Mouse (Mus musculus): ENCODE measurements around the gene Avpi1. TPM values are rescaled to one million over a fixed set of nuclear protein-coding genes. Genes with fewer than 3 reads are reported as not detected.

The Avpi1 gene
- total RNA-seq, 4 experiments from 2014 or later, result 28.3 to 30.5 (median 29.8) TPM

DNA sequence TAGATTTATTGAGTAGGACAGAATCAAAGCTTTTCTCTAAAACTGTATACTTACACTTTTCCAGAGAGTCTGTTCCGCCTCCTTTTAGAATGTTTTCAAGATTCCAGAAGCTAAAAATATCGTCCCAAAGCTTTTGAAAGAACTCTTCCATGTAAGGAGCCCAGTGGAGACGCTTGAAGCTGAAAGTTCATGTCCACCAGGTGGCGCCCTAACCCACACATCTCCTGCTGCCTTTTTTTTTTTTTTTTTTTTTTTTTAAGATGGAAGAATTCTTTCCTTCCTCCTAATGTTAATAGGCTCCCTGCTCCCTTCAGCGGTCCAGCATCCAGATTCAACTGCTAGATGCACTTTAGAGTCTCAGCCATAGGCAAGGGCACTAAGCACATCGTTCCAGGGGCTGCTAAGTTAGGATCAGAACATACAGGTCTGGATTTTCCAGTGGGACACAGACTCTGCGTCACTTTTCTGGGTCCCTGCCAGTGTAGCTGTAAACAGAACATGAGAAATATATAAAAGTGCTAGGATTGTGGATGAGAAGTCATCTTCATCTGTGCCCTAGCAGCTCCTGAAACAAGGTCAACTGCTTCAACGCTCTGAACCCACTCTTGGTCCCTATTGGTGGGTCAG, 15.8 kb upstream of the Avpi1 start:
- DNase-seq (ENCODE audit: low spot score in 2 of 2), result peak; percentile 60 to 78

DNA sequence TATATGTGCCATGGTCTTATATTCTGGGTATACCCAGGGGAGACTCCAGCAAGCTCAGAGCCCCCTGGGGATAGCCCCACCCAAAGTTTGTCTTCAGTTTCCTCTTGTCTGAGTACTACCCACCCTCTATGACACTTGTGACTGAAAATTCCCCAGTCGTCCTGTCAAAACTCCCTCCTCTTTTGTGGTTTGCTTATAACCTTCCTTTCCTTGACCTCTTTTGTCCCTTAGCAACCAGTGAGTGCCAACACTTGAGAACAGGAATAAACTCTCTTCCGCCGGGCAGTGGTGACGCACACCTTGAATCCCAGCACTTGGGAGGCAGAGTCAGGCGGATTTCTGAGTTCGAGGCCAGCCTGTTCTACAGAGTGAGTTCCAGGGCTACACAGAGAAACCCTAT, 15.2 kb upstream of the Avpi1 start:
- no peak for DNase-seq (ENCODE audit: low spot score in 2 of 2)

DNA sequence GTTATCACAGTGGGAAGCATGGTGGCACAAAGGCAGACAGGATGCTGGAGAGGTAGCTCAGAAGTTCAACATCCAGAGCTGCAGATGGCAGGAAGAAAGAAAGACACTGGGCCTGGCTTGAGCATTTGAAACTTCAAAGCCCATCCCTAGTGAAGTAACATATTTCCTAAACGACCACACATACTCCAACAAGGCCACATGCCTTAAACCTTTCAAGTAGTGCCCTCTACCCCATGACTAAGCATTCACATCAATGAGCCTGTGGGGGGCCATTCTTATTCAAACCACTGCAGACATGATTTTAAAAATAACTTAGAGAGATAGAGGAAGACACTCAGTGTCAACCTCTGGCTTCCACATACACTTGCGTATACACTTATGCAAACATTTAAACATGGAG, 13.9 kb upstream of the Avpi1 start:
- no peak for DNase-seq (ENCODE audit: low spot score in 2 of 2)

DNA sequence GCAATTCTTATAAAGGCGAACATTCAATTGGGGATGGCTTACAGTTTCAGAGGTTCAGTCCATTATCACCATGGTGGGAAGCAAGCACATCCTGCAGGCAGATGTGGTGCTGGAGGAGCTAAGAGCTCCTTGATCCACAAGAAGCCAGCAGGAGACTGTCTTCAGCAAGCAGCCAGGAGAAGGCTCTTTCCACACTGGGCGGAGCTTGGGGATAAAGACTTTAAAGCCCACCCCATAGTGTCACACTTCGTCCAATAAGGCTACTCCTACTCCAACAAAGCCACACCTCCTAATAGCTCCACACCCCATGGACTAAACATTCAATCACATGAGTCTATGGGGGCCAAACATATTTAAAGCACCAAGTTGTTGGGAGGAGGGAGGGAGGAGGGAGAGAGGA, 13.1 kb upstream of the Avpi1 start:
- no peak for DNase-seq (ENCODE audit: low spot score in 2 of 2)

DNA sequence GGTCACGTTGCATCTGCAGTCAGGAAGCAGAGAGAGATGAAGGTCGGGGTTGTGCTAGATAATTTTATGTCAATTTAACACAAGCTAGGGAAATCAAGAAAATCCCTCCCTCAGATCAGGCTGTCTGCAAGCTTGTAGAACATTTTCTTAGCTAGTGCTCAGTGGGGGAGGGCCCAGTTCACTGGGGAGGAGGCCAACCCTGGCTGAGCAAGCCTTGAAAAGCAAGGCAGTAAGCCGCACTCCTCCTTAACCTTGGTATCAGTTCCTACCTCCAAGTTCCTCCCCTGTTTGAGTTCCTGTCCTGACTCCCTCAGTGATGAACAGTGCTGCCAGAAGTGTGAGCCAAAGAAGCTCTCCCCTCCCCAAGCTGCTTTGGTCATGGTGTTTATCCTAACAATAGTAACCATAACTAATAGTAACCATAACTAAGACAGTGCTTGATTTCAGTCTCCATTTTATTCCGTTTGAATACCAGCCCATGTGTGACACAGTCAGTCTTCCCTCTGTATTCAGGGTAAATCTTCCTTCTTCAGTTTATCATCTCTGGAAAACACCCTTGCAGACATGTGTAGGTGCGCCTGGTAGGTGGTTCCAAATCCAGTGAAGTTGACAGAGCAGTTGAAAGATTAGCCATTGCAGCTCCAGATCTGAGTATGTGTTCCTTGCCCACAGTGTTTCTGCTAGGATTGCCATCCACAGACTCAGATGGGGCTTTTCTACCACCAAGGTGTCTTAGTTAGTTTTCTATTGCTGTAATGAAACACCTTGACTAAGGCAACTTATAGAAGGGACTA, 11.1 kb upstream of the Avpi1 start:
- DNase-seq (ENCODE audit: low spot score in 2 of 2), result no peak

DNA sequence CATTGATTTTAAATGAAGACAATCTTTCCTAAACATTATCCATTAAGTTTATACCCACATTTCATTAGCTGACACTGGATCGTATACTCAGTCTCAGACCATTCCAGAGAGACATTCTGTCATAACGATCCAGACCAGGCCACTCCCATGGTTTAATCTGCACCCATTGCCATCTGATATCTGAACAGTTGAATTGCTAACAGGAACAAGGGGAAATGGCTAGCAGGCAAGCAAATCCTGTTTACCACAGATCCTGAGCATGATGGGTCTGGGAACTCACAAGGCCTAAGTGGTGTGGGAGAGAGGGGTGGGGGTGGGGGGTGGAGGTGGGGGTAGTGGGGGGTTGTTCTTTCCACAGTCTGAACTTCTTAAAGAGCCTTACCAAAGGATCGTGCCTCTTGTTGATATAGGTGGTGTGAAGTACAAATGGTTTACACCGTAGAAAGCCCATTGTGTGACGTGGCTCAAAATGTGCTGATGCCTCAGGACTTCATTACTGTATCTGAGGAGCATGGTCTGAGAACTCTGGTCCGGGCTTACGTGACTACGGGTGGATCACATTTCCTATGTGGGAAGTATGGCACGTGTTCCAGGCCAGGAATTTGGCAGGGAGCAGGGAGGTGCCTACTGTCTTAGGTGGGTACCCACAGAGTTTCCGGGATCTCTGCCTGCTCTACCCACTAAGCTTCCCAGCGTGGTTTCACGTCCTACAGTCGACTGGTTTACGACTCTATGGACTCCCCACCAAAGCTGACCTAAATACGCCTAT, 9.8 kb upstream of the Avpi1 start:
- DNase-seq (ENCODE audit: low spot score in 2 of 2), result no peak

DNA sequence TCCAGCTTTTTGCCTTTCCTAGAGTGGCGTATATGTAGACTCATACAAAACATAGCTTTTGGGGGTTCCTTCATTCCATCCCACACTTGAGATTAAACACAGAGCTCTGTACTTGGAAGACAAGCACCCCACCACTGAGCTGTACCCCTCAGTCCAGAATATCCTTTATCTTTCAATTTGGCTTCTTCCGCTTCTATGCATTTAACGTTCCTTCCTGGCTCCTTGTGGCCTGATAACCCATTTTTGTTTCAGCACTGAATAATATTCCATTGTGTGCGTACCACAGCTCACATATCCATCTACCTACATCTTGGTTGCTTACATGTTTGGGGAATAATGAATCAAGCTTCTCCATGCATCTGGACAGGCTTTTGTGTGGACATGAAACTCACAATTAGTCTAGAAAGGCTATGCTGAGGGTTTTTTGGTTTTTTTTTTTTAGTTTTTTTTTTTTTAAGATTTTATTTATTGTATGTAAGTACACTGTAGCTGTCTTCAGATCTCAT, 8.4 kb upstream of the Avpi1 start:
- no peak for DNase-seq (ENCODE audit: low spot score in 2 of 2)

DNA sequence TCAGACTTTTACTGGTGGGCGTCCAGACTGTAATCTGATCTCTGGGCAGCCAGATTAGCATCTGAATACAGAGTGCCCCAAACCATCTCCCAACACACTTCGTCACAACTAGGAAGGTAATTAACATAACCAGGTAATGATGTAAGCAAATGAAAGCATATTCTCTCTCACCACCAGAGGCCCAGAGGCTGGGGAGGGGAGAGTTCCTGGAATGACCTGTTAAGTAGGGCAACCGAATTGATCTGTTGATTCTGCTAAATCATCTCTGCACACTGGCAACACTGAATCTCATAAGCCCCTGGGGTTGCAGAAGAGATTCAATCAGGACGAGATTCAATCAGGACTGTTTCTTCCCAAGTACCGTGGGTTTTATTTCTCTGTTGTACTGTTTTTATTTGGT, 7.3 kb upstream of the Avpi1 start:
- no peak for DNase-seq (ENCODE audit: low spot score in 2 of 2)

DNA sequence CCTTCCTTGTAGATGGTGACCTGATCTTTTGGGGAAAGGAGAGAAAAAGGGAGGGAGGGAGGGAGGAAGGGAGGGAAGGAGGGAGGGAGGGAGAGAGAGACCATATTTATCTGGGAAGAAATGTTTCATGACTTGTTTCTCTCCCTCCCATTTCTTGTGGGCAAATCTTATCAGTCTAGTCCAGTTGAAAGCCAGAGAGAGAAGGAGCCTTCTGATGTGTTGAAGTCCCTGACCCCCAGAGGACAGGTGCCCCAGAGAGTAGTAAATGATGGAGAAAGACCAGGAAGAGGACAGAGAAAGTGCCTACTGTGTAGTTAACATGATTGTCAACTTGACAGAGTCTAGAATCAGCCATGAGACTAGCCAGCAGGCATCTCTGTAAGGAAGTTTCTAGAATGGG, 6.2 kb upstream of the Avpi1 start:
- no peak for DNase-seq (ENCODE audit: low spot score in 2 of 2)

DNA sequence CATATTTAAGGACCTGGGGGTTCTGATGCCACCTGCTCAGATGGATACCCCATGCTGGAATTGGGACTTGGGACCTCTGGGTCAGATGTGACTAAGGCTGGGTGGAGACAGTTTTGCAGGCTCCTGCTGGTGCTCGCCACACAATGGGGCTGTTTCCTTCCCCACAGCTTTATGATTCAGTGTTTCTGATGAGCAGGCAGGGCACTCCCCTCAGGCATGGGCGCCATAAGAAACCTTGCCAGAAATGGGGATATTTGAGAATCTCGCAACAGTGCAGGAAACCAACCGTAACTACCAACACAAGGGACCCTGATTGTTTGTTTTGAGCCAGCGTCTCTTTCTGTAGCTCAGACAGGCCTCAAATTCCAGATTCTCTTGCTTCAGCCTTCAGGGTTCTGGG, 2.2 kb upstream of the Avpi1 start:
- no peak for DNase-seq (ENCODE audit: low spot score in 2 of 2)

DNA sequence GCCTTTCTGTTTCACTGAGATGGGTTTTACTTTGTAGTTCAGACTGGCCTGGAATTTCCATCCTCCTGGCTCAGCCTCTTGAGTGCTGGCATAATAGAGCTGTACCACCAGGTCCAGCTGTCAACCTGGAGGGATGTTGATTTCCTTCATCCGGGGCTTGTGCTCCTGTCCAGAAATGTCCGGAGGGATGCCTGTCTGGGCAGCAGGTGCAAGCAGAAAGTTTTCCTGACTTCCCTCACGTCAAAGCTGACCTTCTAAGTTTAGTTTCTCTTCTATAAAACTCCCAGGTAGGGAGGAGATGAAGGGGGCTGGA, 1.4 kb upstream of the Avpi1 start:
- DNase-seq (ENCODE audit: low spot score in 2 of 2), result no peak

DNA sequence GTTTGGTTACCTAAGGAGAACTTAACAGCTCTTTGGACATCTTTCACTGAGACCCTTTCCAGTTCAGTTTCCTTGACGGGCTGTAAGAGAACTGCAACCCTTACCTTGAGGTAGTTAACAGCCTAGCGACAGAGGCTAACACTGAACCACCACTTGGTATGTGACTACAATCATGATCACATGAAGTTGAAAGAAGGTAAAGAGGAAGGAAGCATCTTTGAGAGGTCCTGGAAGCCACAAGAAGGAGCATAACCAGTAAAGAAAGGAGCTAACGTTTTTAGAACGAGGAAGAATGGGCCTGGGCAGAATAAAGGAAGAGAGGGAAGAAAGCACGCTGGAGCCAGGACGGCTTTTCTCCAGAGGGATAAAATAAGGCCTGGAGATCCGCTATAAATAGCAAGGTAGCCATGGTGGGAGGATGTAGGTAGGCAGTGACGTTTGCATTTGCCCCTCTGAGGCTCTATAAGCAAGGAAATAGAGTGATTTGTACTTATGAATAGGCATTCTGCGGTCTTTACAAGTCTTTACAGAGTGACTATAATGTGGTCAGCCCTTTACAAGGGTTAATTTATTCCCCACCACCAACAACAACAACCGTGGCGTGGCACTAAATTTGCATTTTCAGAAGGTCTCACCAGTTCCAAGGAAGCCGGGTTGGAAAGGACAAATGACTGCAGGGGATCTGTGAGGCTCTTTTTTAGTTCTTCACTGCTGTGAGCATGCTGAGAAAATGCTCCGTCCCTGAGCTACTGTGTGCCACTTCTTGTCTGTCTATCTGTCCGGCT, 842 bp upstream of the Avpi1 start:
- no peak for DNase-seq (ENCODE audit: low spot score in 2 of 2)

DNA sequence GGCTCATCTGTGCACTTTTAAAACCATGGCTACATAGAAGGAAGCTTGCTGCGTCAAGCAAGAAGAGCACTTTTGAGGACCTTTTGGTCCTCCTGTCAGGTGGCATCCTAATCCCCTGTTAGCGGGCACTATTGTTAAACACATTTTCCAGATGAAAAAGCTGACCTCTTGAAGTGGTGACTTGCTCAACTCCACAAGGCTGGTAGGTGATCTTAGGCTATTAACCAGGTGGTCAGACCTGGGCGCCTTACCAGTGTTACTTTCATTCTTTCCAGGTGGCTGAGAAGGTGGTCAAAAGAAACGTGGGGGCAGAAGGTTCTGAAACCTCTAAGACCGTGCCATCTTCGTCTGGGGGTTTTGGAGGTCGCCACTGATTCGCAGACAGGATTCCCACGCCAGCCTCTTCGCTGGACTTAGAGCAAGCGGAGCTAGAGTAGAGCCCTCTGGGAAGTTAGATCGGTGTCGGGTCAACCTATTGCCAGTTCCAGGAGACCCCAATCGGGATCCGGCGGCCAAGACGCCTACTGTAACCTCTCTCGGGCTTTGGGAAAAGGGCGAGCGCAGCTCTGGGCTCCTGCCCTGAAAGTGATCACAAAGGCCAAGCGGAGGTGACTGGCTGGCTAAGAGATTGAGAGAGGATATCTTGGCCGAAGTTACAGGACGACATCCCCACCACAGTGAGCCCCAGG, 663 bp downstream of the Avpi1 start:
- no peak for DNase-seq (ENCODE audit: low spot score in 2 of 2)

DNA sequence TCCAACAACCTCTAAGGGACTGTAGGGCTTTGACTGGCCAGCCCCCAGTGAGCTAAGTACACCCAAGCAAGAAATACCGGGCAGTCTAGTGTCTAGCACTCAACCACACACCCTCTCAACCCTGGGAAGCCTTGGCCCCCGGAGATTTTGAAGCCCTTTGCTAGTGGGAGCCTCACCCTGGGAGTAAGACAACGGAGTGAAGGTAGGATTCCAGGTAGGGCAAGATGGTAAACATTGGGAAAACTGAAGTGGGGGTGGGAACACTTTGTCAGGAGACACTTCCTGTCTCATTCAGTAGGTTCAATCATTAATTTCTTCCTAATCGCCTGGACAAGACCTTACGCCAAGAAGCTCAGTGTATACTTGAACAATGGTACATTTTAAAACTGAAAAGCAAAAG, 1.8 kb downstream of the Avpi1 start:
- DNase-seq (ENCODE audit: low spot score in 2 of 2), result no peak

DNA sequence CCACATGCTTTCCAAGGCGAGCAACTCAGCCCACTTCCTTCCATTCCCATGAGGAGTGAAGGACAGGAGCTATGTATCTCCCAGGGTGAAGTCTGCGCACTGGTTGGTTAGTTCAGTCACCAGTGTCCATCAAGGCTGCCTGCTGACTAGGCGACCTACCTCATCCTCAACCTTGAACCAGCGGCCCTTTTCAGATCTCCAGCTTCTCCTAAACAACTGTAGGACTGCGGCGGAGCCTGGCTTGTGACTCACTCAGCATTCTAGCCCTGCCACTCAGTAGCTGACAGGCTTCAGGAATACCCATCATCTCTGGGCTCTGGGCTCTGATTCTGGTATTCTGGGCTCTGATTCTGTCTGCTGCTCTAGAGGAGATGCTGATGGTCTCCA, 2.6 kb downstream of the Avpi1 start:
- no peak for DNase-seq (ENCODE audit: low spot score in 2 of 2)

DNA sequence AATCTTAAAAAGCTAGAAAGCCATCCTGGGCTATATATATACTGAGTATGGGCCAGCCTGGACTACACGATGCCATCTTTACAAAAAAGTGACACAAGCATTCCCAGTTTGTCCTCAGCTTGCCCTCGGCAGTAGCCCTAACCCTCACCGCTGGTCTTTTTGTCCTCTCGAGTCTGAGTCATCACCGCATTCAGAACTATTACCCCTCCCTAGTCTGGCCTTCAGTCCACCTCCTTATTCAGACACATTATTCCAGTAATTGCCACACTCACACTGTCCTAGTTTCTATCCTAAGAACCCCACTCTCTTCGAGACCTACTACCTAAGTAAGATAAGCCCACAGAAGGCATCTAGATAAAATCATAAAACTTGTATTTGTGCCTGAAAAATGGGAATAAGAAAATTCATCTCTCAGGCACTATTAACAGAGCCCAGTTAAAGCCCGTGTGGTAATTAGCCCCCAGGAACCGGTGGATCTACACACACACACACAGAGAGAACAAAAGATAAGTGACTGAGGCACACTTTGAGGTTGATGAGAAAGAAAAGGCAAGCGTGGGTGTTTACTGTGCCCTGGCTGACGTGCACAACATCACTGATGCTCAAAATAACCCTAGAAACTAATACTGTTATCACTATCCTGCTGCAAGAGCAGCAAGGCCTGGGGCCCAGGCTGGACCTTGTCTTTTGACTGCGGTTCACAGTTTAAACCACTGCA, 3.2 kb downstream of the Avpi1 start:
- no peak for DNase-seq (ENCODE audit: low spot score in 2 of 2)

DNA sequence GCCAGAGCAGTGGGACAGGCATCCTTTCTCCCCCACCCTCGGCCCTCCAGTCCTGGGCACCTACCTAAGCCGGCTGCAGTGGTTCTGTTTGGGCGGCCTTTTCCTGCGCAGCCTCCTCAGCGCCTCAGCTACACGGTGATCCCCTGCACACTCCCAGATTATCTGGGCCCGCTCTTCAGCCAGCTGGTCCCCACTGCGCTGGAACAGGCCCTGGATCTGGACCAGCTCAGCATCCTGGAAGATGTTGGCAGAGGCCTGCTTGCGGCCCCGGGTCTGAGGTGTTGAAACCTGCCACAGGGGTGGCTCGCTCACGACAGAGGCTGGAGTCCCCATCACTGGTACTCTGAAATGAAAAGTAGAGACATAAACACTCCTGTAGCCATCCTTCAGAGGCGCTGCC, 4.2 kb downstream of the Avpi1 start:
- DNase-seq (ENCODE audit: low spot score in 2 of 2), result no peak

DNA sequence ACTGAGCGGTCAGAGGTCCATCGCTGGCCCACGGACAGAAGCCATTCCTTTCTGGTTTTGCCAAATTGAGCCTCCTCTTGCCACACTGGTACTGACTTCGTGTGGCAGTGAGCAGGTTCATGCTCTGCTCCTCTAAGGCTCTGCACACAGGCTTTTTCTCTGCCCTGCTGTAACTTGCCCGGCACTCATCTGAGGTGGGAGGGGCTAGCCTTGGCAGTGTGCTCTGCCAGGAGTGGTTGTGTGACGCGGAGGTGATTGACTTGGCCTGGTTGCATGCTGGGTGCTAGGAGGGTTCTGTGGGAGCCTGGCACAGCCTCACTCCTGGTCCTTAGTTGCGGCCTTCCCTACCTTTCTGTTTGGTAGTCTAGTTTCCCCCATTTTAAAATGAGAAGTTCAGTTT, 8.4 kb downstream of the Avpi1 start:
- DNase-seq (ENCODE audit: low spot score in 2 of 2), result no peak

DNA sequence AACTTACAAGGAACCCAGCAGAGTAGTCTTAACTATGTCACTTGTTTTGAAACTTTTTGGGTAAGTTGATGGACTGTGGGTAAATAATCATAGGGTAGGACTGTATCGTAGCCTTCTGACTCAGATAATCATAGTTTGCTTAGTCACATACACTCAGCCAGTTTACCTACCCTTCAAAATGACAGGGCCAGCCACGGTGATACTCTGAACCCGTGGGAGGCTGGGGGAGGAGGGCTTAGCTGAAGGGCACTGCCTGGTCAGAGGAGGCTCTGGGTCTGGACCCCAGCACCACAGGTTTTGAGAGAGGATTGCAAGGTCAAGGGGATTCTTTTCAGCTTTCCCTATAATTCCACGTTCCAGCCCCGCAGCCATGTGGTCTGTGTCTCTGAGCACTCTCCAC, 10.3 kb downstream of the Avpi1 start:
- no peak for DNase-seq (ENCODE audit: low spot score in 2 of 2)

DNA sequence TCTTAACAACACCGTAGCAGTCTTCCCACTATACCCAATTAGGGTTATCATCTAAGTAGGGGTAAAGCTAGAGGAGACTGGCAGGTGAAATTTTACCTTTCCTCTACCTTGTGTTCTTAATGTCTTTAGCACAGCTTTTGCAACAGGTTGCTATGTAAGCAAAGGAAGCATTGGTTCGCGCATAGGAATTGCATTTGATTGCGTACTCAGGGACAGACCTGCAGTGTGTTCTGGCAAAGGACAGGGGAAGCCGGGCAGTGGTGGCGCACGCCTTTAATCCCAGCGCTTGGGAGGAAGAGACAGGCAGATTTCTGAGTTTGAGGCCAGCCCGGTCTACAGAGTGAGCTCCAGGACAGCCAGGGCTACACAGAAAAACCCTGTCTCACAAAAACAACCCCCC, 10.7 kb downstream of the Avpi1 start:
- DNase-seq (ENCODE audit: low spot score in 2 of 2), result no peak
